Mouse (Mus musculus) myocyte (in vitro differentiated cells): ENCODE measurements around the gene Kdelc2. TPM values are rescaled to one million over a fixed set of nuclear protein-coding genes. Genes with fewer than 3 reads are reported as not detected.

Source experiments
- H3K27me3 ChIP-seq: one replicate; pipeline ENCODE4 v1.6.1; 2011; ENCODE audit not compliant: control insufficient read depth, insufficient read depth, insufficient read length
- H3K36me3 ChIP-seq: one replicate; pipeline ENCODE4 v1.6.1; 2011; ENCODE audit not compliant: control insufficient read depth, insufficient read depth
- H3K4me2 ChIP-seq: one replicate; pipeline ENCODE4 v1.6.1; 2011; ENCODE audit warnings: low read depth, control low read depth
- H3K4me3 ChIP-seq: one replicate; pipeline ENCODE4 v1.5.1; 2011; ENCODE audit warnings: mild to moderate bottlenecking, control low read depth, moderate library complexity
- H3K79me2 ChIP-seq: one replicate; pipeline ENCODE4 v1.6.1; 2011; ENCODE audit not compliant: control insufficient read depth, insufficient read depth
- H3ac ChIP-seq: one replicate; pipeline ENCODE4 v1.6.1; 2011; ENCODE audit not compliant: control insufficient read depth, insufficient read length
- CEBPB ChIP-seq: IDR thresholded peaks from 2 replicates; pipeline ENCODE4 v1.6.1; 2011; ENCODE audit warnings: mild to moderate bottlenecking, moderate library complexity; ENCODE audit not compliant: poor library complexity, insufficient read depth, severe bottlenecking
- E2F4 ChIP-seq: IDR thresholded peaks from one replicate; pipeline ENCODE4 v1.6.1; 2011; ENCODE audit warnings: mild to moderate bottlenecking, control low read depth, moderate library complexity; ENCODE audit not compliant: insufficient read depth
- MAX ChIP-seq: IDR thresholded peaks from one replicate; pipeline ENCODE4 v1.6.1; 2011; ENCODE audit warnings: low read depth, mild to moderate bottlenecking, control low read depth
- MYOD1 ChIP-seq, 3 experiments: IDR thresholded peaks; one replicate each; pipeline ENCODE4 v1.6.1; 2011; ENCODE audit warnings: control low read depth in 2 of 3, low read depth in 2 of 3, mild to moderate bottlenecking in 2 of 3, moderate library complexity in 1 of 3; ENCODE audit not compliant: insufficient read length in 2 of 3, control insufficient read depth in 1 of 3
- MYOG ChIP-seq, 3 experiments: IDR thresholded peaks; one replicate each; pipeline ENCODE4 v1.6.1; 2011; ENCODE audit warnings: control low read depth in 2 of 3, low read depth in 2 of 3, mild to moderate bottlenecking in 2 of 3; ENCODE audit not compliant: insufficient read length in 2 of 3, control insufficient read depth in 1 of 3, insufficient read depth in 1 of 3
- POLR2A ChIP-seq: IDR thresholded peaks from one replicate; pipeline ENCODE4 v1.6.1; 2011; ENCODE audit warnings: low read depth, mild to moderate bottlenecking, control low read depth, moderate library complexity; ENCODE audit not compliant: insufficient read length
- POLR2AphosphoS2 ChIP-seq: IDR thresholded peaks from one replicate; pipeline ENCODE4 v1.6.1; 2011; ENCODE audit warnings: low read depth, control low read depth; ENCODE audit not compliant: insufficient read length
- REST ChIP-seq: IDR thresholded peaks from one replicate; pipeline ENCODE4 v1.6.1; 2011; ENCODE audit warnings: mild to moderate bottlenecking, control low read depth, moderate library complexity; ENCODE audit not compliant: insufficient read depth, insufficient read length
- SRF ChIP-seq: IDR thresholded peaks from one replicate; pipeline ENCODE4 v1.6.1; 2011; ENCODE audit warnings: low read depth; ENCODE audit not compliant: control insufficient read depth, insufficient read length
- TCF12 ChIP-seq: IDR thresholded peaks from one replicate; pipeline ENCODE4 v1.6.1; 2011; ENCODE audit warnings: mild to moderate bottlenecking, control low read depth; ENCODE audit not compliant: poor library complexity, insufficient read depth, severe bottlenecking
- TCF3 ChIP-seq: IDR thresholded peaks from one replicate; pipeline ENCODE4 v1.6.1; 2011; ENCODE audit warnings: low read depth, control low read depth; ENCODE audit not compliant: insufficient read length
- USF1 ChIP-seq: IDR thresholded peaks from one replicate; pipeline ENCODE4 v1.6.1; 2011; ENCODE audit warnings: low read depth, mild to moderate bottlenecking, control low read depth, moderate library complexity
- polyA plus RNA-seq: library from polyadenylated mRNA; unstranded; fragments of >200 nt; fragmentation: generic; extraction: Trizol; gene quantifications from one replicate; pipeline ENCODE4 v1.2.1, GENCODE M21; 2012; ENCODE audit warnings: missing spikeins

Kdelc2 gene
- polyA plus RNA-seq, 1 experiment: 4.5 TPM

DNA sequence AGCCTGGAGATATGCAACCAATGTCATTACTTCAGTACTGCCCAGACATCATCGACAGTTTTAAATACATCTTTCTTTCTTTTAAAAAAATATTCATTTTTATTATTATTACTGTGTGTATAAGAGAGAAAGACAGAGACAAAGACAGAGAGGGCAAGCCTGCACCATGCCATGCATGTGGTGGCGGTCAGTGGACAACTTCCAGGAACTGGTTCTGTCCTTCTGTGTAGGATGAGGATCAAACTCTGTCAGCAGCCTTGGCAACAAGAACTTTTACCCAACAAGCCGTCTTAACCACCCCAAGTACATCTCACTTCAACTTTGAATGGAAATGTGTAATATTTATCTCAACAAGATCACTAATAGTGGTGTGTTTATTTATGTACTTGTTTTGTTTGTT is 41.8 kb upstream of the Kdelc2 start:
- Histone ChIP-seq H3K4me2 (no peak overlapping the region), H3K79me2 (no peaks in the 10 kb centered on the region), H3K4me3 (no peak overlapping the region), H3K27me3 (peaks cover 11% of the 10 kb centered on the region), H3ac (no peak overlapping the region), H3K36me3 (no peaks in the 10 kb centered on the region)
- TF ChIP-seq POLR2A (no peak), MYOD1 (IDR thresholded peaks at IDR 0.05; ENCODE audit: control insufficient read depth in 1 of 3, insufficient read length in 2 of 3, low read depth in 2 of 3) (no peak), USF1 (no peak), MYOG (IDR thresholded peaks at IDR 0.05; ENCODE audit: control insufficient read depth in 1 of 3, insufficient read depth in 1 of 3, insufficient read length in 2 of 3, low read depth in 2 of 3) (no peak), MAX (no peak), TCF12 (no peak), TCF3 (no peak), CEBPB (no peak)

- Histone ChIP-seq H3K27me3 (peaks cover 11% of the 10 kb centered on the region), H3ac (no peak overlapping the region), H3K4me2 (no peak overlapping the region), H3K36me3 (no peaks in the 10 kb centered on the region), H3K4me3 (no peak overlapping the region), H3K79me2 (no peaks in the 10 kb centered on the region)
- TF ChIP-seq MYOD1 (IDR thresholded peaks at IDR 0.05; ENCODE audit: control insufficient read depth in 1 of 3, insufficient read length in 2 of 3, low read depth in 2 of 3): no peak
- TF ChIP-seq E2F4: no peak
- no peak for TF ChIP-seq SRF
- TF ChIP-seq TCF3: no peak
- TF ChIP-seq POLR2A: no peak
- TF ChIP-seq USF1: no peak
- no peak for TF ChIP-seq CEBPB
- no peak for TF ChIP-seq REST
- TF ChIP-seq MYOG (IDR thresholded peaks at IDR 0.05; ENCODE audit: control insufficient read depth in 1 of 3, insufficient read depth in 1 of 3, insufficient read length in 2 of 3, low read depth in 2 of 3): no peak
- TF ChIP-seq POLR2AphosphoS2: no peak
- no peak for TF ChIP-seq MAX
- no peak for TF ChIP-seq TCF12
Measured at GRCm38 (mm10) chr9:53344646-53345432, 39.0 kb upstream of the Kdelc2 start.

- no peaks in the 10 kb centered on the region for H3K36me3 ChIP-seq
- no peaks in the 10 kb centered on the region for H3K79me2 ChIP-seq
- TF ChIP-seq TCF3 (no peak), E2F4 (no peak), TCF12 (no peak), MYOG (IDR thresholded peaks at IDR 0.05; ENCODE audit: control insufficient read depth in 1 of 3, insufficient read depth in 1 of 3, insufficient read length in 2 of 3, low read depth in 2 of 3) (no peak), SRF (no peak), CEBPB (no peak), POLR2AphosphoS2 (no peak), MYOD1 (IDR thresholded peaks at IDR 0.05; ENCODE audit: control insufficient read depth in 1 of 3, insufficient read length in 2 of 3, low read depth in 2 of 3) (no peak), MAX (no peak), USF1 (no peak)
- no peak overlapping the region for H3K4me3 ChIP-seq
- H3K4me2 ChIP-seq: no peak overlapping the region
- no peak overlapping the region for H3ac ChIP-seq
- peaks cover 10% of the 10 kb centered on the region for H3K27me3 ChIP-seq
Measured at GRCm38 (mm10) chr9:53345728-53346127, 38.1 kb upstream of the Kdelc2 start.

- no peak overlapping the region for H3K4me2 ChIP-seq
- no peak overlapping the region for H3K4me3 ChIP-seq
- no peaks in the 10 kb centered on the region for H3K36me3 ChIP-seq
- no peak for TF ChIP-seq SRF
- no peak for TF ChIP-seq MYOG (IDR thresholded peaks at IDR 0.05; ENCODE audit: control insufficient read depth in 1 of 3, insufficient read depth in 1 of 3, insufficient read length in 2 of 3, low read depth in 2 of 3)
- no peak for TF ChIP-seq E2F4
- no peak for TF ChIP-seq MYOD1 (IDR thresholded peaks at IDR 0.05; ENCODE audit: control insufficient read depth in 1 of 3, insufficient read length in 2 of 3, low read depth in 2 of 3)
- no peak for TF ChIP-seq MAX
- H3K79me2 ChIP-seq: no peaks in the 10 kb centered on the region
- no peak overlapping the region for H3ac ChIP-seq
- peaks cover 4% of the 10 kb centered on the region for H3K27me3 ChIP-seq
Measured at GRCm38 (mm10) chr9:53346402-53346801, 37.4 kb upstream of the Kdelc2 start.

- no peak for TF ChIP-seq TCF12
- TF ChIP-seq E2F4: no peak
- TF ChIP-seq CEBPB: no peak
- no peak for TF ChIP-seq MAX
- no peak for TF ChIP-seq POLR2AphosphoS2
- TF ChIP-seq POLR2A: no peak
- TF ChIP-seq REST: no peak
- TF ChIP-seq USF1: no peak
- no peaks in the 10 kb centered on the region for H3K36me3 ChIP-seq
- H3K27me3 ChIP-seq: no peaks in the 10 kb centered on the region
- no peak overlapping the region for H3K4me3 ChIP-seq
- no peak overlapping the region for H3K4me2 ChIP-seq
- H3K79me2 ChIP-seq: no peaks in the 10 kb centered on the region
- H3ac ChIP-seq: no peak overlapping the region
Measured at GRCm38 (mm10) chr9:53349211-53349610, 34.6 kb upstream of the Kdelc2 start.
